Mouse (Mus musculus) heart, postnatal 10 days (tissue): Measurements from ENCODE around the gene Clcn6. TPM values are rescaled to one million over a fixed set of nuclear protein-coding genes. Genes with fewer than 3 reads are reported as not detected.

Experiments used
- DNase-seq, 2 experiments: peaks; one replicate each; pipeline ENCODE4 v3.0.0; 2021
- intact Hi-C: fragments of 180-260 bp; cut with DNase I; formaldehyde crosslinking; loops from one replicate; pipeline ENCODE4 v1.15.1; 2025
- total RNA-seq, 2 experiments: library from RNA; stranded (reverse); gene quantifications; 2 replicates each; pipeline ENCODE4 v1.2.3; 2021

Gene Clcn6
- total RNA-seq, 2 experiments from 2014 or later: 11.0 to 14.6 TPM

- intact Hi-C loops: no loop called here
- DNase-seq: no peak
Observed at GRCm38 (mm10) chr4:147995311-147995710, 43.3 kb downstream of the Clcn6 start.

- intact Hi-C loops: no loop called here
- no peak for DNase-seq
Observed at GRCm38 (mm10) chr4:147993571-147994095, 45.0 kb downstream of the Clcn6 start.

DNA sequence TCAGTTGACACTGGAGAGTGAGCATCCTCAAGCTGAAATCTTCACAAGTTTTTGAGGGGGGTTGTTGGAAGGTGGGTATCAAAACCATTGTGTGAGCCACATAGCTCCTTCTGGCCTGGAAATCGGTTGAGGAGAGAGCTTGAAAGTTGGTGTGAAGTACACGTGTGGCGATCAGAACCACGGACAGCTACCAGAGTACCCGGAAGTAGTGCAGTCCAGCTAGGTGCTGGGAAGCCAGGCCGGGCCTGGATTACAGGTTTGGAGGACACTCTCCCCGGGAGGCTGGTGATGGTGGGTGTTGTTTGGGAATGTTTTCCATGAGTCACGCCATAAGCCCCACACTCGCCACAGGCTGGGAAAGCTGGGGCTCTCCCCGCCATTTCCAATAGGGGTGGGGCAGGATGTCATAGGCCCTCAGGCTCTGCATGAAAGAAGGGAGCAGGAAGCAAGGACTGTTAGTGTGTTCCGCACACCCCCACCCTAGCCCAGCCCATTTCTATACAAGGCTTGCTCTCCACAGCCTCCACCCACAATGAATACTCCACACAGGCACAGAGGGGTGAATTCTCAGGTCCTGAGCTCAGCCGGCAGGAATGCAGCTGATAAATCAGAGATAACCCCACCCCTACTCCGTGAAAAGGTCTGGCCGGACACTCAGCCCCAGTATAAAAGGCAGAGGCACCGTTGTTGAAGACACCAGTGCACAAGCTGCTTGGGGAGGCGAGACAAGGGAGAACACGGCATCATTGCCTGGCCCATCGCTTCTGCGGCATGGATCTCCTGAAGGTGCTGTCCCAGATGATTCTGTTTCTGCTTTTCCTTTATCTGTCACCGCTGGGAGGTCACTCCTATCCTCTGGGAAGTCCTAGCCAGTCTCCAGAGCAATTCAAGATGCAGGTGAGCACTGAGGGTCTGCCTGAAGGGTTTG is 53.2 kb downstream of the Clcn6 start, which contains the start of gene Nppb:
Gene Nppb, plus strand, starts transcription at position 584 of the 928 bp plus-strand sequence.
- intact Hi-C loops: loop anchor here (1.0 kb wide), 1 partner anchor 22 kb away; no protein-coding TSS in a partner anchor
- DNase-seq: peak; percentile 79 to 82

GRCm38 (mm10) chr4:147979441-147979860 is 59.2 kb downstream of the Clcn6 start:
- intact Hi-C loops: no loop called here

DNA sequence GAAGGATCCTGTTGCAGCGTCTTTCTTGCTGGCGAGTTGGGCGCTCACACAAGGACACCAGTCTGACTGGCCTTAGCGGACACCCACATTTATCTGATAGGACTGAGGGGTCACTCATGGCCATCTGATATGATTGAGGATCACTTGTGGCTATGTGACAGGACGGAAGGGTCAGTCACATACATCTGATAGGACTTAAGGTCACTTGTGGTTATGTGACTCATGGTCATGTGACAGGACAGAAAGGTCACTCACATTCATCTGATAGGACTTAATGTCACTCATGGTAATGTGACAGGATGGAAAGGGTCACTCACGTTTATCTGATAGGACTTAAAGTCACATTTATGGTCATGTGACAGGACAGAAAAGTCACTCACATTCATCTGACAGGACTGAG is 60.2 kb downstream of the Clcn6 start:
- no peak for DNase-seq
- intact Hi-C loops: no loop called here

More at GRCm38 (mm10) chr4:147979441-147979860, 59.2 kb downstream of the Clcn6 start:
- peak in 1 of 2 experiments; percentile 69 for DNase-seq

- no peak for DNase-seq
- intact Hi-C loops: no loop called here
Observed at GRCm38 (mm10) chr4:147977726-147978125, 60.9 kb downstream of the Clcn6 start.

DNA sequence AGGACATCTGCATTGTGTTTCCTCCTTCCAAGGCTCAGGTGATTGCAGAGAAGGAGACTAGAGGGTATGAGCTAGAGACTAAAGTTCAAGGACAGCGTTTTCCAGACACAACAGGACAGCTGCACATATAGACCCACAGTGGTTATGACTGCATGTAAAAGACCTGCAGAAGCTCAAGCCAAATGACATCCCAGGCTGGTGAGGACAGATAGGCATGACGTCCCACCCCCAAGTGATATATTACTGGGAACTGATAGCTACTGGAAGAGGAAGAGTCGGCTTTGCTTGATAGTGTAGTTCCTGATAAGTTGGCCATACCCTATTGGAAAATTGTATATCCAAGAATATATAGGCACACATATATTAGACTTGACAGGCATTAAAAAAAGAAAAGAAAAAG is 62.4 kb downstream of the Clcn6 start:
- intact Hi-C loops: no loop called here
- no peak for DNase-seq

DNA sequence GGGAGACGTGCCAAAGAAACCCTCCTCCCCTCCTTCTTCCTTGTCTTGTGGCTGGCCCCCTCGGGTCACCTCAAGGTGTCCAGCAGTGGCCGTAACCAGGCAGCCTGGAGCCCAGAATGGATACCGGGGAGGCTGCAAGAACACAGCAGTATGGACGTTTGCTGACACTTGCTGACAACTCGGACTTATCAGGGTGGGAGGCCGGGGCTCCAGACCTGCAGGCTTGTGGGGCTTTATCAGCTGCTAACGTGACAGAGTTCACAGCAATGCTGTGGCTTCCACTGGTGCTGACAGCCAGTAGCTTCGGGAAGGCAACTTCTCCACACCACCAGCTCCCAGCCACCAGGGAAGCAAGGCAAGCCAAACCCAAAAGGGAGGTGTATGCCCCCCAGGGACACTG is 69.3 kb downstream of the Clcn6 start:
- peak; percentile 52 to 70 for DNase-seq
- intact Hi-C loops: no loop called here

DNA sequence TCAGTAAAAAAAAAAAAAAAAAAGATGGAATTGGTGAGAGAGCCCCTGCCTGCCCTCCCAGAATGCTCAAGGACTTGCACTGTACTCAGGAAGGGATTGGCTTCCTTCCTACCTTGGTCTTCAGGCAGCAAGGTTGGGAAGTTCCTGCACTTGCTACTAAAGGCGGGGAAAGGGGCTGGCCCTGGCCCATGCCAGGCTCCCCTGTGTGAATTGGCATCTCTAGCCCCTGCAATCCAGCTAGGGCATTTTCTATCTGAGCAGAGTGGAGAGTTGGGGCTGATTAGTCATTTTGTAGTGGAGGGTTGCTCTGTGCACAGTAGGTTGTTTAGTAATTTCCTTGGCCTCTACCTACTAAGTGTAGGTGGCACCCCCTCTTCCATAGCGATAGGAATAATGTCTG is 69.8 kb downstream of the Clcn6 start:
- DNase-seq: peak in 1 of 2 experiments; percentile 28
- intact Hi-C loops: no loop called here

- DNase-seq: peak; percentile 65 to 67
- intact Hi-C loops: no loop called here
Observed at GRCm38 (mm10) chr4:147965712-147966111, 72.9 kb downstream of the Clcn6 start.

DNA sequence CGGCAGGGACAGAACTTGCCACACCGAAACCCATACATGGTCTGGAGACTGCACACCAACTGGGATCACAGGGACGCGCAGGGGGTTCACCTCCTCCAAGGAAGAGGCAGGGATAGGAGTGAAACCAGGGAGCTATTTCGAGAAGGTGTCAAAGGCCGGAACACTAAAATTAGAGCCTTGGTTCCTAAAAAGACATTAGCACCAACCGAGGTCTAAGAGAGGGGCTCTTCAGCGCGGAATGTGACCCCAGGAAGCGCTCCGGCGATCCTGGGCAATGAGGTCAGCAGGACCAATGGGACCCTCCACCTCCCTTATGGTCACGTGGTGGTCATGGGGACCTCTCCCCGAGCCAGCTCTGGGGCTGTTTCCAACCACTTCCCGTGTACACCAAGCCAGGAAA is 75.0 kb downstream of the Clcn6 start:
- DNase-seq: peak; percentile 74 to 83
- intact Hi-C loops: loop anchor here (1.0 kb wide), 1 partner anchor 22 kb away; the partner anchor contains the start of gene Nppb

GRCm38 (mm10) chr4:147962781-147963180 is 75.8 kb downstream of the Clcn6 start:
- intact Hi-C loops: loop anchor here (1.0 kb wide), 1 partner anchor 23 kb away; the partner anchor contains the start of gene Nppb
- DNase-seq: peak; percentile 67 to 70

GRCm38 (mm10) chr4:147959881-147960831 is 78.5 kb downstream of the Clcn6 start:
- intact Hi-C loops: loop anchor here (1.0 kb wide), 1 partner anchor 48 kb away; no protein-coding TSS in a partner anchor
- peak; percentile 79 to 88 for DNase-seq

- intact Hi-C loops: no loop called here
Observed at GRCm38 (mm10) chr4:147957141-147957540, 81.5 kb downstream of the Clcn6 start.

More at GRCm38 (mm10) chr4:147957141-147957540, 81.5 kb downstream of the Clcn6 start:
- peak in 1 of 2 experiments; percentile 37 for DNase-seq

Other genes starting within 250 kb of the Clcn6 start
- gene Zfp984, start 229.0 kb downstream of the Clcn6 start, total RNA-seq: 1 to 10 TPM; 3.4 to 5.2 TPM
- gene Zfp933, start 190.5 kb downstream of the Clcn6 start, total RNA-seq: 10 to 100 TPM; 11.2 to 12.4 TPM
- gene Miip, start 170.0 kb downstream of the Clcn6 start, total RNA-seq: 10 to 100 TPM in 1 of 2 experiments, 1 to 10 TPM in 1; 8.8 to 12.4 TPM
- 10 to 100 TPM; 11.2 to 14.3 TPM for gene Fv1, start 169.8 kb downstream of the Clcn6 start, total RNA-seq
- 100 to 1,000 TPM; 583 to 610 TPM for gene Mfn2, start 134.1 kb downstream of the Clcn6 start, total RNA-seq
- gene Plod1, start 102.1 kb downstream of the Clcn6 start, total RNA-seq: 100 to 1,000 TPM in 1 of 2 experiments, 10 to 100 TPM in 1; 97.7 to 104 TPM
- gene 2510039O18Rik, start 97.9 kb downstream of the Clcn6 start, total RNA-seq: 10 to 100 TPM; 47.0 to 49.5 TPM
- 100 to 1,000 TPM; 204 to 360 TPM for gene Nppb, start 53.0 kb downstream of the Clcn6 start, total RNA-seq
- 1,000 to 10,000 TPM in 1 of 2 experiments, 100 to 1,000 TPM in 1; 613 to 1,804 TPM for gene Nppa, start 38.1 kb downstream of the Clcn6 start, total RNA-seq
- gene Mthfr, start 256 bp upstream of the Clcn6 start, total RNA-seq: 10 to 100 TPM; 15.2 to 16.5 TPM
- gene Agtrap, start 49.2 kb upstream of the Clcn6 start, total RNA-seq: 10 to 100 TPM; 33.6 to 37.0 TPM
- 10 to 100 TPM; 12.5 to 15.1 TPM for gene Mad2l2, start 91.6 kb upstream of the Clcn6 start, total RNA-seq
- not detected for gene Draxin, start 91.9 kb upstream of the Clcn6 start, total RNA-seq
- 10 to 100 TPM; 26.4 to 26.9 TPM for gene Fbxo6, start 113.3 kb upstream of the Clcn6 start, total RNA-seq
- gene Fbxo44, start 121.7 kb upstream of the Clcn6 start, total RNA-seq: 10 to 100 TPM; 11.2 to 11.8 TPM
- not detected for gene Fbxo2, start 121.8 kb upstream of the Clcn6 start, total RNA-seq
- gene Disp3, start 249.1 kb upstream of the Clcn6 start, total RNA-seq: under 1 TPM in 1 of 2 experiments, not detected in 1; 0.14 TPM